Mouse (Mus musculus) adrenal gland, postnatal 4 days (tissue): ENCODE measurements around the gene Zfp942. TPM values are rescaled to one million over a fixed set of nuclear protein-coding genes. Genes with fewer than 3 reads are reported as not detected.

ENCODE experiments used
- DNase-seq, 2 experiments: peaks; one replicate each; pipeline ENCODE4 v3.0.0; 2021 to 2022; ENCODE audit warnings: low spot score in 2 of 2, mixed read lengths in 2 of 2
- long read RNA-seq, 2 experiments: library from polyadenylated mRNA; stranded (forward); transcript quantifications; one replicate each; pipeline ENCODE4 v2.0.0; 2021
- total RNA-seq, 2 experiments: library from RNA; stranded (reverse); gene quantifications; 2 replicates each; pipeline ENCODE4 v1.2.3; 2021

Gene Zfp942
- 10 to 100 TPM; 16.9 to 18.9 TPM for total RNA-seq
- long read RNA-seq, experiment 1, partial matches to known transcripts = 1 of 9 reads
- long read RNA-seq, experiment 1, other reads (novel, unspliced or antisense) = 6 of 9 reads
- long read RNA-seq, experiment 2, transcript Zfp942-202 (6 exons, 3,265 nt) = major isoform, 6 of 23 reads
- long read RNA-seq, experiment 2, partial matches to known transcripts = 6 of 23 reads
- long read RNA-seq, experiment 2, other reads (novel, unspliced or antisense) = 9 of 23 reads

DNA sequence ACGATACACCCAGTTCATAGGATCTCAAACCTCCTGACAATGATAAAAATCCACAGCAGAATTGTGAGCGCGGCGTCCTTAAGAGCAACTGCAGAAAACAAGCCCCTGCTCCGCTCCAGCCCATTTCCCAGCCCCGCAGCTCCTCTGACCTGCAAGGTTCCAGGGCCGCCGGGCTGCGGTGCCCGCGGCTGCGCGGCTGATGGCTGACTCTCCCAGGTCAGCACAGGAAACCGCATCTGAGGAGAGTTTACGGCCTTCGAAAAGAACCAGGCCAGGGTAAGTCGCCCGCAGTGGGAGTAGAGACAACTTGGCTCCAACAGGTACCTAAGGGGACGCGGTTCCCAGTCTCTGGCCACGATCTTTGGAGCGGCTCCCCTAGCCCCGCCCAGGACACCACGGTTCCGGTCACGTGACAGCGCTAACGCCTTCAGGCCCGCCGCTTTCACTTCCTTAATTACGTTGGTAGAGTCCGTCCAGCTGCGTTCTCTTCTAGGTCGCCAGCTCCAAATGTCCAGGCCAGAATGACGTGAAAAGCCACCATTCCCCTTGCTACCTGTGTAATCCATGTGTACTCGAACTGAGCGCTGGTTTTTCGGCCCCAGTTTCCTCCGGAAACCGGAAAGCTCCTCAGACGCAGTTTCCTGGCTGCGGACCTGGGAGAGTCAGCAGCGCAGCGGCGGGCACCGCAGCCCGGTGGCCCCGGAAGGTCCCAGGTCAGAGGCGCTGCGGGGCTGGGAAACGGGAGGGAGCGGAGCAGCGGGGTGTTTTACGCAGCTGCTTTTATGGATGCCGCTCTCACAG is at the start of gene Zfp942, which contains the start of gene Zfp943:
Zfp942 (minus strand) TSS at position 358 of the 801 bp plus-strand sequence.
Zfp943 (plus strand) TSS at position 446 of the 801 bp plus-strand sequence.
- DNase-seq = peak; percentile 16 to 61

DNA sequence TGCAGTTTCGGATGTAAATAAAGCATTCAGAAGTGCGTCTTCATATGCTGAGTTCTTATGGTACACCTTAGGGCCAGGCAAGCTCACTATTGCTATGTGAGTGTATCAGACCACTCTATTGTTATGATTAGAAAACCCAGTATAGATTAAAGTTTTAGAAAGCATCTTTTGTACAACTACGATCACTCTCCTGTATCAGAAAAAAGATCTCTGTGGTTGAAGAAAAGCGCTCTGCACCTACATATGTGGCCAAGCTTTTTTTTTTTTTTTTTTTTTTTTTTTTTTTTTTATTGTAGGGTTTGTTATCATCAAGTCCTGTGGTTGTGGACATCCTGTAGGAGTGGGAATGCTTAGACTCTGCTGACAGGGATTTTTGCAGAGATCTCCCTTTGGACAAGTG is 1.0 kb upstream of the Zfp942 start:
- DNase-seq = no peak

DNA sequence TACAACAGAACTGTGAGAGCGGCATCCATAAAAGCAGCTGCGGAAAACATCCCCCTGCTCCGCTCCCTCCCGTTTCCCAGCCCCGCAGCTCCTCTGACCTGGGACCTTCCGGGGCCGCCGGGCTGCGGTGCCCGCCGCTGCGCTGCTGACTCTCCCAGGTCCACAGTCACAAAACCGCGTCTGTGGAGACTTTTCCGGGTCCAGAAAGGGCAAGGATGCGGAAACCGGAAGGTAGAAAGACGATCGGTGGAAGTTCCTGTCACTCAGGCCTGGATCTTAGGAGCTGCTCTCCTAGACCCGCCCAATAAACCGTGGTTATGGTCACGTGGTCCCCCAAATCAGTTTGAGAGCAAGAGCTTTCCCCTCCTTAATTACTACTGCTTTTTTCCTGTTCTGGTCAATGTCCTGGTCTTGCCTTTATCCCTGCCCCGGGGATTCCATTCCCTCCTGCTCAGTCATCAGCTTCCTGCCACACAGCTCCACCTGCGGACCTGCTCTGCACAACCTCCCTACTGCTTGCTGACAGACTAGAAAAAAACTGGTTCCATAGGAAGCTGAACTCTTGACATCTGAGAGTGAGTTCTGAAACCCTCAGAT is 52.7 kb downstream of the Zfp942 start, which contains the start of gene Zfp995:
Zfp995 (minus strand) TSS at position 471 of the 597 bp plus-strand sequence.
- peak; percentile 13 to 34 for DNase-seq

- DNase-seq = no peak
Measured at GRCm38 (mm10) chr17:21909039-21909438, 53.2 kb downstream of the Zfp942 start.

Other genes starting within 250 kb of the Zfp942 start
- gene Zfp229, start 231.7 kb downstream of the Zfp942 start, total RNA-seq = 10 to 100 TPM; 10.9 to 13.4 TPM
- gene Zfp820, start 116.7 kb downstream of the Zfp942 start, total RNA-seq = 1 to 10 TPM; 7.6 to 8.4 TPM
- 1 to 10 TPM; 6.0 to 8.3 TPM for gene Zfp995, start 52.5 kb downstream of the Zfp942 start, total RNA-seq
- 10 to 100 TPM; 13.7 to 16.6 TPM for gene Zfp943, start 88 bp upstream of the Zfp942 start, total RNA-seq
- gene Zfp947, start 203.7 kb upstream of the Zfp942 start, total RNA-seq = 1 to 10 TPM; 2.5 to 3.1 TPM